Mouse (Mus musculus): Measurements from ENCODE around the gene Uckl1. TPM values are rescaled to one million over a fixed set of nuclear protein-coding genes. Genes with fewer than 3 reads are reported as not detected.

The Uckl1 gene
- polyA plus RNA-seq, 1 experiment from 2014 or later: 70.9 TPM

GRCm38 (mm10) chr2:181570921-181571595, 13.6 kb downstream of the Uckl1 start:
- WGBS: 56% methylated on average over 6 of the region's 6 CpGs

GRCm38 (mm10) chr2:181570375-181570774, 14.3 kb downstream of the Uckl1 start:
- no peak for ATAC-seq (ENCODE audit: insufficient read depth, low FRiP score)
- WGBS: 87% methylated on average over 8 of the region's 8 CpGs

More at GRCm38 (mm10) chr2:181570921-181571595, 13.6 kb downstream of the Uckl1 start:
- Histone ChIP-seq H3K4me1 (ENCODE audit: control insufficient read depth, insufficient read depth, low read length) (no peaks in the 10 kb centered on the region), H3K27ac (ENCODE audit: low read length) (no peak overlapping the region), H3K4me3 (replicated peaks; ENCODE audit: low read length) (no peak overlapping the region), H3K9me3 (replicated peaks; ENCODE audit: control insufficient read depth, low read length) (no peaks in the 10 kb centered on the region), H3K4me2 (ENCODE audit: low read depth, low read length) (no peak overlapping the region), H3K36me3 (ENCODE audit: control insufficient read depth, insufficient read depth, low read length) (peaks cover 7% of the 10 kb centered on the region; the same call in 1 of the 2 replicates), H3K27me3 (ENCODE audit: control insufficient read depth, insufficient read depth, low read length) (no peaks in the 10 kb centered on the region), H3K9ac (ENCODE audit: low read length) (no peak overlapping the region)
- no peak for ATAC-seq (ENCODE audit: insufficient read depth, low FRiP score)

GRCm38 (mm10) chr2:181569856-181570255, 14.8 kb downstream of the Uckl1 start:
- no peak for ATAC-seq (ENCODE audit: insufficient read depth, low FRiP score)
- WGBS: 92% methylated on average over 10 of the region's 10 CpGs

More at GRCm38 (mm10) chr2:181570375-181570774, 14.3 kb downstream of the Uckl1 start:
- Histone ChIP-seq H3K27me3 (ENCODE audit: control insufficient read depth, insufficient read depth, low read length) (no peaks in the 10 kb centered on the region), H3K9ac (ENCODE audit: low read length) (no peak overlapping the region), H3K4me1 (ENCODE audit: control insufficient read depth, insufficient read depth, low read length) (no peaks in the 10 kb centered on the region), H3K27ac (ENCODE audit: low read length) (no peak overlapping the region), H3K4me3 (replicated peaks; ENCODE audit: low read length) (no peak overlapping the region), H3K4me2 (ENCODE audit: low read depth, low read length) (no peak overlapping the region), H3K9me3 (replicated peaks; ENCODE audit: control insufficient read depth, low read length) (no peaks in the 10 kb centered on the region), H3K36me3 (ENCODE audit: control insufficient read depth, insufficient read depth, low read length) (peaks cover 7% of the 10 kb centered on the region; the same call in 1 of the 2 replicates)

GRCm38 (mm10) chr2:181568272-181569008, 16.3 kb downstream of the Uckl1 start:
- WGBS: 71% methylated on average over 7 of the region's 7 CpGs
- ATAC-seq (ENCODE audit: insufficient read depth, low FRiP score): no peak
- Histone ChIP-seq H3K4me3 (replicated peaks; ENCODE audit: low read length) (no peak overlapping the region), H3K4me2 (ENCODE audit: low read depth, low read length) (no peak overlapping the region), H3K9me3 (replicated peaks; ENCODE audit: control insufficient read depth, low read length) (no peaks in the 10 kb centered on the region), H3K27ac (ENCODE audit: low read length) (no peak overlapping the region), H3K9ac (ENCODE audit: low read length) (no peak overlapping the region), H3K27me3 (ENCODE audit: control insufficient read depth, insufficient read depth, low read length) (no peaks in the 10 kb centered on the region), H3K4me1 (ENCODE audit: control insufficient read depth, insufficient read depth, low read length) (no peaks in the 10 kb centered on the region), H3K36me3 (ENCODE audit: control insufficient read depth, insufficient read depth, low read length) (peaks cover 7% of the 10 kb centered on the region; the same call in 1 of the 2 replicates)

More at GRCm38 (mm10) chr2:181569856-181570255, 14.8 kb downstream of the Uckl1 start:
- Histone ChIP-seq H3K4me2 (ENCODE audit: low read depth, low read length) (no peak overlapping the region), H3K4me3 (replicated peaks; ENCODE audit: low read length) (no peak overlapping the region), H3K36me3 (ENCODE audit: control insufficient read depth, insufficient read depth, low read length) (peaks cover 7% of the 10 kb centered on the region; the same call in 1 of the 2 replicates), H3K27me3 (ENCODE audit: control insufficient read depth, insufficient read depth, low read length) (no peaks in the 10 kb centered on the region), H3K4me1 (ENCODE audit: control insufficient read depth, insufficient read depth, low read length) (no peaks in the 10 kb centered on the region), H3K9ac (ENCODE audit: low read length) (no peak overlapping the region), H3K9me3 (replicated peaks; ENCODE audit: control insufficient read depth, low read length) (no peaks in the 10 kb centered on the region), H3K27ac (ENCODE audit: low read length) (no peak overlapping the region)

- WGBS: 84% methylated on average over 3 of the region's 3 CpGs
- Histone ChIP-seq H3K4me1 (ENCODE audit: control insufficient read depth, insufficient read depth, low read length) (no peaks in the 10 kb centered on the region), H3K27ac (ENCODE audit: low read length) (no peak overlapping the region), H3K27me3 (ENCODE audit: control insufficient read depth, insufficient read depth, low read length) (no peaks in the 10 kb centered on the region), H3K9me3 (replicated peaks; ENCODE audit: control insufficient read depth, low read length) (no peaks in the 10 kb centered on the region), H3K4me3 (replicated peaks; ENCODE audit: low read length) (no peak overlapping the region), H3K36me3 (ENCODE audit: control insufficient read depth, insufficient read depth, low read length) (no peaks in the 10 kb centered on the region), H3K9ac (ENCODE audit: low read length) (no peak overlapping the region), H3K4me2 (ENCODE audit: low read depth, low read length) (no peak overlapping the region)
- ATAC-seq (ENCODE audit: insufficient read depth, low FRiP score): no peak
These were observed 17.4 kb downstream of the Uckl1 start for GRCm38 (mm10) chr2:181567338-181567737.

- no peak overlapping the region for H3K27ac ChIP-seq (ENCODE audit: low read length)
- no peak overlapping the region for H3K9ac ChIP-seq (ENCODE audit: low read length)
- no peak for ATAC-seq (ENCODE audit: insufficient read depth, low FRiP score)
- no peaks in the 10 kb centered on the region for H3K27me3 ChIP-seq (ENCODE audit: control insufficient read depth, insufficient read depth, low read length)
- no peak overlapping the region for H3K4me3 ChIP-seq (replicated peaks; ENCODE audit: low read length)
- peaks cover 20% of the 10 kb centered on the region for H3K36me3 ChIP-seq (ENCODE audit: control insufficient read depth, insufficient read depth, low read length)
- H3K9me3 ChIP-seq (replicated peaks; ENCODE audit: control insufficient read depth, low read length): no peaks in the 10 kb centered on the region
- no peak overlapping the region for H3K4me2 ChIP-seq (ENCODE audit: low read depth, low read length)
- no peaks in the 10 kb centered on the region for H3K4me1 ChIP-seq (ENCODE audit: control insufficient read depth, insufficient read depth, low read length)
These were observed 30.9 kb downstream of the Uckl1 start for GRCm38 (mm10) chr2:181553772-181554171.

- H3K27me3 ChIP-seq (ENCODE audit: control insufficient read depth, insufficient read depth, low read length): no peaks in the 10 kb centered on the region
- H3K9ac ChIP-seq (ENCODE audit: low read length): no peak overlapping the region
- H3K9me3 ChIP-seq (replicated peaks; ENCODE audit: control insufficient read depth, low read length): no peaks in the 10 kb centered on the region
- WGBS: 96% methylated on average over 2 of the region's 2 CpGs
- no peak overlapping the region for H3K4me2 ChIP-seq (ENCODE audit: low read depth, low read length)
- ATAC-seq (ENCODE audit: insufficient read depth, low FRiP score): no peak
- H3K27ac ChIP-seq (ENCODE audit: low read length): no peak overlapping the region
- H3K36me3 ChIP-seq (ENCODE audit: control insufficient read depth, insufficient read depth, low read length): peaks cover 29% of the 10 kb centered on the region
- H3K4me3 ChIP-seq (replicated peaks; ENCODE audit: low read length): no peak overlapping the region
- H3K4me1 ChIP-seq (ENCODE audit: control insufficient read depth, insufficient read depth, low read length): no peaks in the 10 kb centered on the region
These were observed 34.5 kb downstream of the Uckl1 start for GRCm38 (mm10) chr2:181550233-181550632.

GRCm38 (mm10) chr2:181548682-181549081, 36.0 kb downstream of the Uckl1 start:
- Histone ChIP-seq H3K36me3 (ENCODE audit: control insufficient read depth, insufficient read depth, low read length) (peaks cover 29% of the 10 kb centered on the region), H3K4me1 (ENCODE audit: control insufficient read depth, insufficient read depth, low read length) (no peaks in the 10 kb centered on the region), H3K9me3 (replicated peaks; ENCODE audit: control insufficient read depth, low read length) (no peaks in the 10 kb centered on the region), H3K27ac (ENCODE audit: low read length) (no peak overlapping the region), H3K9ac (ENCODE audit: low read length) (no peak overlapping the region), H3K27me3 (ENCODE audit: control insufficient read depth, insufficient read depth, low read length) (no peaks in the 10 kb centered on the region), H3K4me2 (ENCODE audit: low read depth, low read length) (no peak overlapping the region), H3K4me3 (replicated peaks; ENCODE audit: low read length) (no peak overlapping the region)
- 83% methylated on average over 5 of the region's 5 CpGs for WGBS
- no peak for ATAC-seq (ENCODE audit: insufficient read depth, low FRiP score)

GRCm38 (mm10) chr2:181548227-181548626, 36.5 kb downstream of the Uckl1 start:
- no peak for ATAC-seq (ENCODE audit: insufficient read depth, low FRiP score)
- no peaks in the 10 kb centered on the region for H3K4me1 ChIP-seq (ENCODE audit: control insufficient read depth, insufficient read depth, low read length)
- H3K27me3 ChIP-seq (ENCODE audit: control insufficient read depth, insufficient read depth, low read length): no peaks in the 10 kb centered on the region
- no peak overlapping the region for H3K27ac ChIP-seq (ENCODE audit: low read length)
- no peak overlapping the region for H3K4me3 ChIP-seq (replicated peaks; ENCODE audit: low read length)
- no peaks in the 10 kb centered on the region for H3K9me3 ChIP-seq (replicated peaks; ENCODE audit: control insufficient read depth, low read length)
- H3K36me3 ChIP-seq (ENCODE audit: control insufficient read depth, insufficient read depth, low read length): peaks cover 29% of the 10 kb centered on the region
- 79% methylated on average over 1 of the region's 1 CpGs for WGBS
- H3K9ac ChIP-seq (ENCODE audit: low read length): no peak overlapping the region
- no peak overlapping the region for H3K4me2 ChIP-seq (ENCODE audit: low read depth, low read length)

Data from stomach, embryonic 16.5 days (tissue).